Mouse (Mus musculus) heart, postnatal 0 days (tissue): ENCODE results near the gene Cwc15. TPM values are rescaled to one million over a fixed set of nuclear protein-coding genes. Genes with fewer than 3 reads are reported as not detected.

Experiments used
- ATAC-seq: fragments of 200-750 bp; cut with Nextera tagmentation; 2 replicates; pipeline ENCODE4 v1.8.0; 2017; ENCODE audit warnings: low read depth, moderate number of reproducible peaks, moderate library complexity; ENCODE audit not compliant: insufficient read depth
- DNase-seq: peaks from one replicate; pipeline ENCODE4 v3.0.0-alpha.2; 2016; ENCODE audit warnings: low spot score
- H3K27ac ChIP-seq: fragments of 300-500 bp; sonication (generic); 2 replicates; pipeline ENCODE4 v1.5.1; 2014; ENCODE audit warnings: low read depth, mild to moderate bottlenecking
- H3K27me3 ChIP-seq: fragments of 300-500 bp; sonication (generic); 2 replicates; pipeline ENCODE4 v1.6.1; 2014; ENCODE audit warnings: low read length, mixed read lengths; ENCODE audit not compliant: control insufficient read depth, insufficient read depth
- H3K36me3 ChIP-seq: fragments of 300-500 bp; sonication (generic); replicated peaks from 2 replicates; pipeline ENCODE4 v1.6.1; 2014; ENCODE audit warnings: low read length, mixed read lengths; ENCODE audit not compliant: control insufficient read depth, insufficient read depth
- H3K4me1 ChIP-seq: fragments of 300-500 bp; sonication (generic); 2 replicates; pipeline ENCODE4 v1.6.1; 2014; ENCODE audit warnings: antibody characterized with exemption; ENCODE audit not compliant: control insufficient read depth, insufficient read depth
- H3K4me2 ChIP-seq: fragments of 300-500 bp; sonication (generic); 2 replicates; pipeline ENCODE4 v1.6.1; 2014; ENCODE audit warnings: low read depth, mild to moderate bottlenecking, low read length, moderate library complexity
- H3K4me3 ChIP-seq: fragments of 300-500 bp; sonication (generic); 2 replicates; pipeline ENCODE4 v1.5.1; 2014; ENCODE audit warnings: low read depth, low read length
- H3K9ac ChIP-seq: fragments of 300-500 bp; sonication (generic); replicated peaks from 2 replicates; pipeline ENCODE4 v1.6.1; 2014; ENCODE audit warnings: low read depth, low read length, mixed read lengths
- H3K9me3 ChIP-seq: fragments of 300-500 bp; sonication (generic); replicated peaks from 2 replicates; pipeline ENCODE4 v1.6.1; 2016; ENCODE audit warnings: low read length; ENCODE audit not compliant: control insufficient read depth
- CTCF ChIP-seq: IDR thresholded peaks from 2 replicates; pipeline ENCODE4 v1.5.1; 2016; ENCODE audit warnings: antibody characterized with exemption, control low read depth, low read depth
- EP300 ChIP-seq: IDR thresholded peaks from 2 replicates; pipeline ENCODE4 v1.6.1; 2016; ENCODE audit warnings: antibody characterized with exemption, low read depth
- WGBS: fragments of 180-500 bp; shearing (Covaris S2); extraction: QIAGEN DNeasy Blood & Tissue Kit; methylation state at CpG from one replicate; pipeline ENCODE4 v1.1.7; 2014; 5-methylcytosine and 5-hydroxymethylcytosine counted together
- polyA plus RNA-seq: library from polyadenylated mRNA; unstranded; fragments of >200 nt; fragmentation: Nextera tagmentation; extraction: Ambion mirVana; gene quantifications from 2 replicates; pipeline ENCODE4 v1.2.1, GENCODE M21; 2015
- total RNA-seq: library from RNA; depleted of rRNA; stranded (reverse); fragments of >200 nt; gene quantifications from 2 replicates; pipeline ENCODE4 v1.2.3, GENCODE M21; 2014; ENCODE audit warnings: low replicate concordance; rRNA removed

Gene Cwc15
- total and polyA plus RNA-seq, 2 experiments from 2014 or later, result 26.3 to 127 TPM

DNA sequence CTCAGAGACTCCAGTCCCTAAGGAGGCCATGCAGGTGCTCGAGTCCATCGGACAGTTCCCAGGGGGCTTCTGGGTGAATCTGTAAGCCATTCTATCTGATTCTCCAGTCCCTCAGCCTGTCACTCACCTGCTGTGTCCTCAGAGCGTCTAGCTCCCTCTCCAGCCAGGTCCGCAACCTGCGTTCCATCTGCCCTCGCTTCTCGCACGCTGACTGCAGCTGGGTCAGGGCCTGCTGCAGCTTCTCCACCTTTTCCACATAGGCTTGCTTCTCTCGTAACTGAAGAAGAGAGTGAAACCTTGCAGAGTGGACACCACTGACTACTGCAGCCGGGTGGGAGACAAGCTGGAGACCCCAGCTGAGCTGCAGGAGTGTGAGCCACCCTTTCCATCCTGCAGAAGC lies 57.9 kb downstream of the Cwc15 start:
- Histone ChIP-seq H3K4me3 (no peak overlapping the region), H3K36me3 (peaks cover 95% of the 10 kb centered on the region), H3K27me3 (no peaks in the 10 kb centered on the region), H3K27ac (no peak overlapping the region), H3K4me2 (no peak overlapping the region), H3K9me3 (no peaks in the 10 kb centered on the region), H3K4me1 (no peaks in the 10 kb centered on the region), H3K9ac (no peak overlapping the region)
- TF ChIP-seq EP300 (no peak), CTCF (no peak)
- ATAC-seq (no peak), DNase-seq (no peak)
- 92% methylated on average over 10 of the region's 10 CpGs for WGBS

DNA sequence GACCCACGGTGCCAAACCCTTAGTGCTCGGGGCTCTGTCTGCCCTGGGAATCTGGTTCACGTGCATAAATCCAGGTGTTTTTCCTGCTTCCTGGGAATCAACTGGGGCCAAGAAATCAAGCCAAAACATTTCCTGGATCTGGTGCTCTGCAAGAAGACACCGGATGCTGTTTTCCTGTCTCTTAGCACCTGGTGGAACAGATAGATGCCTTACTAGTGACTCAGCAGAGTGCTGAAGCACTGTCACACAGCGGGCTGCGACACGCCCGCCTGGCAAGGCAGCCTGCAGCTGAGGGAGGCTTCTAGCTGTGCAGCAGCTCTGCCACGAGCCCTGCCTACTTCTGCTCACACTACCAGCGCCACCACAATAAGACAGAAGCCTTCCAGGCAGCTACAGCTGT lies 59.0 kb downstream of the Cwc15 start:
- TF ChIP-seq CTCF (no peak), EP300 (no peak)
- Histone ChIP-seq H3K27ac (no peak overlapping the region), H3K4me1 (no peaks in the 10 kb centered on the region), H3K9ac (no peak overlapping the region), H3K4me3 (no peak overlapping the region), H3K4me2 (no peak overlapping the region), H3K27me3 (no peaks in the 10 kb centered on the region), H3K36me3 (peaks cover 95% of the 10 kb centered on the region), H3K9me3 (no peaks in the 10 kb centered on the region)
- WGBS, result 59% methylated on average over 10 of the region's 10 CpGs
- DNase-seq, result no peak
- ATAC-seq, result no peak

DNA sequence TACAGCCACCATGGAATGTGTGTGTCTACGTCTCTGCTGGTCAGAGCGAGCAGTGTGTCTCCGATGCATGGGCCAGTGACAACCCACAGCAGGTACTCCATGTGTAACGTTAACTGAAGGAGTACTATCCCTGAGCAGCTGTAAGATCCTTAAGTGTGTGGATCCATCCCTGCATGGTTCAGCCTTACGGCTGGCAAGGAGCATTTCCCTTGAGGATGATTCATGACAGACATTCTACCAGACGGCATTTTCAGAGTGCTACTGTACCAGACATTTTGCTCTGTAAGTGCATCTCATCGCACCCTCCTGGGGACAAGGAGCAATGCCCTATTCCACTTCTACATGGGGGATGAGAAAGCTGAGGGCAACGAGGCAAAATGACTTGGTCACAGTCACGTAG lies 59.6 kb downstream of the Cwc15 start:
- H3K9me3 ChIP-seq, result no peaks in the 10 kb centered on the region
- no peak overlapping the region for H3K4me2 ChIP-seq
- no peak overlapping the region for H3K4me3 ChIP-seq
- WGBS, result 86% methylated on average over 9 of the region's 9 CpGs
- TF ChIP-seq CTCF (no peak), EP300 (no peak)
- no peak for DNase-seq
- H3K27ac ChIP-seq, result no peak overlapping the region
- no peak for ATAC-seq
- H3K27me3 ChIP-seq, result no peaks in the 10 kb centered on the region
- peaks cover 95% of the 10 kb centered on the region for H3K36me3 ChIP-seq
- H3K9ac ChIP-seq, result no peak overlapping the region
- no peaks in the 10 kb centered on the region for H3K4me1 ChIP-seq

Other genes starting within 250 kb of the Cwc15 start
- 8.1 and 17.0 TPM in 2 replicates for gene Sesn3, start 225.6 kb upstream of the Cwc15 start, total RNA-seq
- 5.7 and 6.8 TPM in 2 replicates for gene Sesn3, start 225.6 kb upstream of the Cwc15 start, polyA plus RNA-seq
- gene Endod1, start 119.1 kb upstream of the Cwc15 start, total RNA-seq, result 13.5 and 33.6 TPM in 2 replicates
- gene Endod1, start 119.1 kb upstream of the Cwc15 start, polyA plus RNA-seq, result 5.6 TPM in 2 replicates
- gene Kdm4d, start 135 bp upstream of the Cwc15 start, total RNA-seq, result not detected in 2 replicates
- gene Kdm4d, start 135 bp upstream of the Cwc15 start, polyA plus RNA-seq, result 0.05 and 0.12 TPM in 2 replicates
- 70.2 and 89.1 TPM in 2 replicates for gene Amotl1, start 144.4 kb downstream of the Cwc15 start, total RNA-seq
- 10.4 and 11.7 TPM in 2 replicates for gene Amotl1, start 144.4 kb downstream of the Cwc15 start, polyA plus RNA-seq
- not detected in 2 replicates for gene Piwil4, start 240.1 kb downstream of the Cwc15 start, total RNA-seq
- gene Piwil4, start 240.1 kb downstream of the Cwc15 start, polyA plus RNA-seq, result 0.07 and 0.12 TPM in 2 replicates